In genomic region chr10:42680582-42681001, GRCm38 (mm10) we compare ENCODE assay signal across 7 mouse cellular contexts.
DNase-seq lines count a peak whose midpoint lies in the region; ATAC-seq and TF ChIP-seq lines count a peak whose summit lies in the region.

No protein-coding gene starts in this region.

- H3K36me3 ChIP-seq in forebrain, embryonic 15.5 days = peaks cover 10% of the 10 kb centered on the region
- H3K36me3 ChIP-seq in liver, embryonic 14.5 days (replicated peaks; ENCODE audit: control insufficient read depth, insufficient read depth, low read depth) = peaks cover 3% of the 10 kb centered on the region; the same call in 1 of the 2 replicates
- H3K36me3 ChIP-seq in kidney, embryonic 14.5 days (ENCODE audit: control insufficient read depth, insufficient read depth, low read length) = no peaks in the 10 kb centered on the region

- no peak for TF ChIP-seq EP300 in liver, embryonic 14.5 days (IDR thresholded peaks at IDR 0.05; ENCODE audit: low read depth)

- H3K9me3 ChIP-seq in forebrain, embryonic 15.5 days = no peaks in the 10 kb centered on the region
- no peaks in the 10 kb centered on the region for H3K9me3 ChIP-seq in liver, embryonic 14.5 days (ENCODE audit: control insufficient read depth, low read length)
- no peaks in the 10 kb centered on the region for H3K9me3 ChIP-seq in kidney, embryonic 14.5 days (ENCODE audit: control insufficient read depth, low read length)

- DNase-seq in 3T3-L1 (ENCODE audit: low read depth, low spot score) = peak; percentile 23
- peak; percentile 92 for DNase-seq in 416B (ENCODE audit: low read depth)
- peak; percentile 31 to 37 (median 31) for DNase-seq in liver, embryonic 14.5 days (ENCODE audit: low read depth in 3 of 3, low spot score in 3 of 3)
- no peak for DNase-seq in layer of hippocampus, postnatal 25 days (ENCODE audit: extremely low spot score in 1 of 2, low spot score in 1 of 2)
- no peak for DNase-seq in left cerebral cortex, adult 18-20 months (ENCODE audit: low spot score in 2 of 2)

- WGBS in forebrain, embryonic 15.5 days = 20% methylated on average over 6 of the region's 6 CpGs
- WGBS in liver, embryonic 14.5 days (ENCODE audit: insufficient replicate concordance) = 9% methylated on average over 6 of the region's 6 CpGs
- 21% methylated on average over 6 of the region's 6 CpGs for WGBS in kidney, embryonic 14.5 days

- no peak for ATAC-seq in forebrain, embryonic 15.5 days (replicated peaks)
- peak; percentile 30; the same call in 1 of the 2 replicates for ATAC-seq in liver, embryonic 14.5 days (ENCODE audit: insufficient read depth)
- ATAC-seq in kidney, embryonic 14.5 days (ENCODE audit: low FRiP score, low TSS enrichment) = no peak

- no peak overlapping the region for H3K27ac ChIP-seq in forebrain, embryonic 15.5 days (replicated peaks)
- no peak overlapping the region for H3K27ac ChIP-seq in liver, embryonic 14.5 days
- no peak overlapping the region for H3K27ac ChIP-seq in kidney, embryonic 14.5 days (ENCODE audit: low read depth, low read length)

- no peaks in the 10 kb centered on the region for H3K27me3 ChIP-seq in forebrain, embryonic 15.5 days
- no peaks in the 10 kb centered on the region for H3K27me3 ChIP-seq in liver, embryonic 14.5 days (ENCODE audit: control insufficient read depth, insufficient read depth, low read length)
- peaks cover 3% of the 10 kb centered on the region; the same call in 1 of the 2 replicates for H3K27me3 ChIP-seq in kidney, embryonic 14.5 days (ENCODE audit: control insufficient read depth, insufficient read depth, low read length)

- H3K4me1 ChIP-seq in forebrain, embryonic 15.5 days = peaks cover 21% of the 10 kb centered on the region; the same call in 1 of the 2 replicates
- H3K4me1 ChIP-seq in liver, embryonic 14.5 days (replicated peaks; ENCODE audit: control insufficient read depth in 2 of 2, insufficient read depth in 2 of 2, low read length in 1 of 2) = peaks cover 4 to 10% of the 10 kb centered on the region in 2 experiments; a peak in 3 of 4 replicates
- no peaks in the 10 kb centered on the region for H3K4me1 ChIP-seq in kidney, embryonic 14.5 days (ENCODE audit: control insufficient read depth, insufficient read depth, low read length)

- no peak overlapping the region for H3K4me3 ChIP-seq in forebrain, embryonic 15.5 days
- H3K4me3 ChIP-seq in liver, embryonic 14.5 days (ENCODE audit: insufficient read depth in 1 of 2, low read depth in 2 of 2, low read length in 2 of 2) = peak overlapping the region; percentile 44 to 90
- H3K4me3 ChIP-seq in kidney, embryonic 14.5 days (ENCODE audit: low read length) = no peak overlapping the region

- H3K9ac ChIP-seq in forebrain, embryonic 15.5 days (replicated peaks) = no peak overlapping the region
- H3K9ac ChIP-seq in liver, embryonic 14.5 days (replicated peaks) = no peak overlapping the region
- H3K9ac ChIP-seq in kidney, embryonic 14.5 days (ENCODE audit: low read depth, low read length) = no peak overlapping the region

- H3K4me2 ChIP-seq in forebrain, embryonic 15.5 days (replicated peaks) = 0 out of 2 replicates have a peak overlapping the region, but pooled peaks have one; percentile 4
- peak overlapping the region; percentile 86 for H3K4me2 ChIP-seq in liver, embryonic 14.5 days (ENCODE audit: low read depth)
- no peak overlapping the region; the same call in 1 of the 2 replicates for H3K4me2 ChIP-seq in kidney, embryonic 14.5 days (replicated peaks; ENCODE audit: low read depth, low read length)

- no peak for TF ChIP-seq CTCF in liver, embryonic 14.5 days (IDR thresholded peaks at IDR 0.05; ENCODE audit: low read depth)

Comparison
In these comparisons a context has a peak if more than half of its experiments do, and no peak if none do; other contexts are left out.
1. DNase-seq: peak in 3T3-L1 (single experiment), 416B (single experiment) and liver, embryonic 14.5 days (3 of 3); none in layer of hippocampus, postnatal 25 days (0 of 2) and left cerebral cortex, adult 18-20 months (0 of 2).
2. H3K4me3 ChIP-seq: peak in liver, embryonic 14.5 days (2 of 2); none in forebrain, embryonic 15.5 days (single experiment) and kidney, embryonic 14.5 days (single experiment).